Mouse (Mus musculus): ENCODE results near the gene Rogdi.

Rogdi gene

GRCm38 (mm10) chr16:5013054-5013838 lies at the start of gene Rogdi:
Gene Rogdi, minus strand, starts transcription at chr16:5013553.
- peak; percentile 97 for DNase-seq (ENCODE audit: low read depth, low spot score)

- peak; percentile 12 for DNase-seq (ENCODE audit: low read depth, low spot score)
Observed at GRCm38 (mm10) chr16:5058114-5058513, 44.8 kb upstream of the Rogdi start.

DNA sequence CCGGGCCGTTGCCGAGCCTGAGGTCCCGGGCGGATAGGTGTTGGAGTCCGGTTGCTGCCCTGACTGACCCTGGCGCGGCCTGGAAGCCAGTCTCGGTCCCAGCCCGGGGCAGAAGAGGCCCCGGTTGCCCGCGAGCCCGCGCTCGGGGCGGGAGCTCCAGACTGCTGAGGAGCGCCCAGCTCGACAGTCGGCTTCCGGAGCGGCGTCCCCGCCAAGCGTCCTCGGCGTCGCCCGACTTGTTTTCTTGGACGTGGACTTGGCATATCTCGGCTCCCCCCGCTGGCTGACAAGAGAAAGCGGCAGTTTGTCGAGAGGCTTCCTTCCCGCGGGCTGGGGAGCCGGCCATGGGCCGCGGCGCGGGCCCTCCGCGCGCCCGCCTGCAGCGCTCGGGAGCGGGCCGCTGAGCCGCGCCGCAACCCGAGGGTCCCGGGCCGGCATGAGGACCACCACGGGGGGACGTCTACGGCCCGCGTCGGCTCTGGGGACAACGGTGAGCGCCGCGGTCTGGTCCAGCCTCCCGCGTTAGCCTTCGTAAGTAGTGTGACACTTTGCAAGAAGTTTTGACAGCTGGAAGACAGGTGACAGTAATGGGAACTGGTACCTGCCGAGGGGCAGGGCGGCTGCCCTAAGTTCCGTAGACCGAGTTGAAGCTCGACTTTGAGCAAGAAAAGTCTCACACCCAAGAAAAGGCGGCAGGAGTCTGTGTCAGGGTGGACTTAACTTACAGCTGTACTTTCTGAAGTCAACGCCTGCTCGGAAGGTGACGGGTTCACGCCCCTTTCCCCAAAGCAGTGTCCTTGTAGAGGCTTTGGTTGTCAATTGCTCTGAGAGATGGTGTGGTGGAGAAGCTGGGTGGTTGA lies 37.1 kb upstream of the Rogdi start:
- DNase-seq (ENCODE audit: low read depth, low spot score), result peak; percentile 89

GRCm38 (mm10) chr16:5049774-5050234 lies 36.5 kb upstream of the Rogdi start, which contains the start of the genes Glyr1 and Ubn1:
Gene Glyr1, minus strand, starts transcription at chr16:5049863.
Gene Ubn1, plus strand, starts transcription at chr16:5050057.
- peak; percentile 100 for DNase-seq (ENCODE audit: low read depth, low spot score)

DNA sequence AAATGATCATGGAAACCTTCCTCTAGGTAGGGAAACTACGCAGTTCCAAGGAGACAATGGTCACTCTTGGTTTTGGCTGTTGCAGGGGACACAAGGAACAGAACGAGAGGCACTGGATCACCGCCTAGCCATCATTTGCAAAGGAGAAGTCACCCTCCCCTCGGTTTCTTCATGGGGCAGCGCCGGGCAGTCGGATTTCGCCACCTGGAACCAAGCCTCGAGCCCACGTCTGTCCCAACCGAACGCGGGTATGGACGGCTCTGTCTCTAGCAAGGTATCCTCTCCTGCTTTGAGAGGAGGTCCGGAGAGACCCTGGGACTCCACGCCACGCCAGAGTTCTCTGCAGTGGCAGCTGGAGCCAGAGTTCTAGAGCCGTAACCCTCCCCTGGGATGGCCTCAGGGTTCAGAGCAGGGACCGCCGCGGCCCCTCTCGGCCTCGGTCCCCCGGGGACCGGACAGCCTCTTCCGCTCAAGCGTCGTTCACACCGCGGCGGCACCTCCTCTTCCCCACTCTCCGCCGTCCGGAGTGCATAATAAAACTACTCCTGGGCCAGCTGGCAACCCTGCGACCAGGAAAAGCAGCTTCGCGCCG lies 35.9 kb upstream of the Rogdi start:
- peak; percentile 29 for DNase-seq (ENCODE audit: low read depth, low spot score)

- DNase-seq (ENCODE audit: low read depth, low spot score), result no peak
Observed at GRCm38 (mm10) chr16:5045322-5045721, 32.0 kb upstream of the Rogdi start.

- DNase-seq (ENCODE audit: low read depth, low spot score), result no peak
Observed at GRCm38 (mm10) chr16:5036649-5037234, 23.4 kb upstream of the Rogdi start.

DNA sequence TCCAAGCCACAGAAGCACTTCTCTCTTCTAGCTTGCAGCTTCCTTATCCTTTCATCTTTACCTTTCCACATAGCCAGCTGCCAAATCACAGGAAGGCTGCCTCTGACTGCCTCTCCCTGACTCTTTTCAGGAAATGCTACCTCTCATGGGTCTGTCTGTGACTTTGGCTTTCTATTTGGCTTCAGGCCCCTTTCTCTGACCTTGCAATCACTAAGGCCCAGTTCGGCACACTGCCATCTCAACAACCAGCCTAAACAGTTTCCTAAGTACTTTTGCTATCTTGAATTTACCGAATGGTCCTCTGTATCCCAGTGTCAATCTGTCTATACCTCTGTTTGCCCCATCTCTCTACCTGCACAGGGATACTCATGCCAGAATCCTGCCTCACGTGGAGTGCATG lies 22.2 kb upstream of the Rogdi start:
- DNase-seq (ENCODE audit: low read depth, low spot score), result no peak

- peak; percentile 51 for DNase-seq (ENCODE audit: low read depth, low spot score)
Observed at GRCm38 (mm10) chr16:5029847-5030246, 16.5 kb upstream of the Rogdi start.

GRCm38 (mm10) chr16:5024021-5024420 lies 10.7 kb upstream of the Rogdi start:
- DNase-seq (ENCODE audit: low read depth, low spot score), result no peak

DNA sequence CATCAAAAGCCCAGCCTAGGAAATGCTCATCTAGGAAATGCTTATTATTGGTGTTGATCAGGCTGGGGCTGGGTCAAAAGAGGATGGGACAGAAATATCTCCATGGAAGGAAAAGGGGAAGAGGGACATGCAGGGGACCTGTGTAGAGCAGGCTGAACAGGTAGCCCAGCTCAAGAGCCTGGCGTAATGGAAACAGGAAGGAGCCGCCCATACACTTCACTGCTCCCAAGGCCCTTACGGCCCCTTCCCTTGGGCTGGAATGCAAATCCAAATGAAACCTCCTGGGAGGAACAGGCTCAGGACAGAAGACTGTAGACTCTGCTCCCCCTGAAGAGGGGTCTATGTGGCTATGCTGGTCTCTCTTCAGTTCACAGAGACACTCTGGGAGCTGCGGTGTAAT lies 1.2 kb upstream of the Rogdi start:
- no peak for DNase-seq (ENCODE audit: low read depth, low spot score)

GRCm38 (mm10) chr16:5012036-5013005 lies 1.0 kb downstream of the Rogdi start:
- DNase-seq (ENCODE audit: low read depth, low spot score), result no peak

- DNase-seq (ENCODE audit: low read depth, low spot score), result no peak
Observed at GRCm38 (mm10) chr16:5011285-5011684, 2.1 kb downstream of the Rogdi start.

GRCm38 (mm10) chr16:5010371-5010935 lies 2.9 kb downstream of the Rogdi start:
- DNase-seq (ENCODE audit: low read depth, low spot score), result no peak

DNA sequence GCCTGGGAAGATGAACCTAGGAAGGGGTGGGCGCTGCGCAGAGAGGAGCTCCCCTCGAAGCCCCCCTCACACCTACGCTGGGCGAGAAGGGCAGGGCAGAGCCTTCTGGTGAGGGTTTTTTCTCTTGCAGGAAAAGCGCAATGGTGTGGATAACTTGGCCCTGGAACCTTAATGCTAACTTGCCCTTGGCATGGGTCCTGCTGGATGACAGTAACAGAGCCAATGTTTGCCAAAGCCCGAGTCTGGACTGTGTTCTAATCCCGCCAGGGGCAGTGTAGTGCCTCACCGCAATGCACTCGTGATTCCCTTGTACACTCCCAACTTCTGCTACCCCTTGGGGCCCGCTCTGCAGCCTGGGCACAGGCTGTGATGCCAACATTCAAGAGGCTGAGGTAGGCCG lies 5.3 kb downstream of the Rogdi start:
- no peak for DNase-seq (ENCODE audit: low read depth, low spot score)

DNA sequence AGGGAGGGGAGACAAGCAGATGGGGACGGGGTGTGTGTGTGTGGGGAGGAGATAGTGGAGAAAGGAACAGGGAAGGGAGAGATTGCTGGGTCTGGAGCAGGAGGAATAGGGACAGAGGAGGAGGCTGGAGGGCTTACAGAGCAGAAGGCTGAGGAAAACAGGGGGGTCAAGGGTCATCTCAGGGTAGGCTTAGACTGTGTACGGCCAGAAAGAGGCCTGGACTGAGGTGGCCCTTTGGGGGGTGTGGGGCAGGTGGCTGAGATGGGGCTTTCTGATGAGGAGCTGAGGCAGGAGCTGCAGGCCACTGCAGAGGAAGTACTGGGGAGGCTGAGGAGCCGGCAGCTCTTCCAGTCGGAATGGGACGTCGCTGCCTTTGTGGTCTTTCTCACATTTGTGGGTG lies 5.9 kb downstream of the Rogdi start:
- no peak for DNase-seq (ENCODE audit: low read depth, low spot score)

DNA sequence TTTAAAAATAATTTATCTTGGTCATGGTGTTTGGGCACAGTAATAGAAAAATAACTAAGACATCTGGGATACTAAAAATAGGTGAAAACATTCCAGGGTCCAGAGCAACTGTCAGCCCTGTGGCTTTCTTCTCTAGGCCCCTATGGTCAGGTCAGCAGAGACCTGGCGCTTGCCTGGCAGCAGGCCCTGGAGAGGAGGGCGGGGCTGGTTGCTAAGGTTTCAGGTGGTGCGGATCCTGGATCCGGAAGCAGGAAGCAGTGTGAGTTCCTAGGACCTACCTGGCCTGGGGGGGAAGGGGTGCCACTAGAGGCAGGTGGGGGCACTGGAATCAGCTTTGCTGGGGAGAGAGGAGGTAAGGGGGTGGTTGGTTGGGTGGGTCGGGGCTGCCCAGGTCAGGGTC lies 6.3 kb downstream of the Rogdi start, which contains the start of gene Smim22:
TSS of gene Smim22 (plus strand) at position 222 of the 400 bp plus-strand sequence.
- no peak for DNase-seq (ENCODE audit: low read depth, low spot score)

DNA sequence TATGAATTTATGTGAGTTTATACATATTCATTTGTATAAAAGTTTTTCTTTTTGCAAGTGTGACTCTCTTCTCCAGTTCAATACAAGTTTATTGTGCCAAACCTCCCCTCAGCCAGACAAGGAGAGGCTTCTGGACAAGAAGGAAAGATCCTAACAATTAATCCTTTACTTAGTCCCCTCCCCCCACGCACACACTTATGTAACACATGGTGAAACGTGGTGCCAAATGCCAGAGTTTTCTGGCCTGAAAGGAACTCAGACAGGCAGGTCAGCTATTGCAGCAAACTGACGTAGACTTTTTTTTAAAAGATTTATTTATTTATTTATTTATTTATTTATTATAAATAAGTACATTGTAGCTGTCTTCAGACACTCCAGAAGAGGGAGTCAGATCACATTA lies 12.7 kb downstream of the Rogdi start:
- no peak for DNase-seq (ENCODE audit: low read depth, low spot score)

- DNase-seq (ENCODE audit: low read depth, low spot score), result no peak
Observed at GRCm38 (mm10) chr16:4998984-4999383, 14.4 kb downstream of the Rogdi start.

DNA sequence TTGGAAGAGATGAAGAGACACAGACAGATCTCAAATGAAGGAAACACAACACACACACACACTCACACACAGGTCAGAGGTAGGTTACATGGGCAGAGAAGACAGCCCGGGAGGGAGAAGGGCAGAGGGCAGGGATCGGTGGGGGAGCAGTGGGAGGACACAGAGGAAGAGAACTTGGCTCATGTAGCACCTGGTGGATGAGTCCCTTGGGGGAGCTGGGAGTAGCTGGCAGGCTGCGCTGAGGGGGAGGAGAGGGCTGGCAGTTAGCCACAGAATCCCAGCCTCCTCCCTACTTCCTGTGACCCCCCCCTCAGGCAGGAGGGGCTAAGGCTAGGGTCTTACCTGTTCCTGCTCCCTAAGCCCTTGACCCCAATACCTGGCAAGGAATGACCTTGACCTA lies 15.8 kb downstream of the Rogdi start, which contains the start of gene Sept12:
TSS of gene Sept12 (minus strand) at position 300 of the 400 bp plus-strand sequence.
- no peak for DNase-seq (ENCODE audit: low read depth, low spot score)
